ENCODE assay signal across 14 mouse cellular contexts in genomic region chr13:17907309-17907708, GRCm38 (mm10). TPM values are rescaled to one million over a fixed set of nuclear protein-coding genes. Genes with fewer than 3 reads are reported as not detected.
DNase-seq lines count a peak whose midpoint lies in the region; ATAC-seq and TF ChIP-seq lines count a peak whose summit lies in the region.
"Had no signal": no experiment of that assay in that cellular context is flagged by ENCODE, and none has a peak within 500 bp of the region (broad histone marks: within the 10 kb centered on the region; RNA-seq: fewer than 3 reads in every experiment).

No protein-coding gene starts in this region.

- no peaks in the 10 kb centered on the region for H3K9me3 ChIP-seq in neural tube, embryonic 15.5 days (replicated peaks)
- no peaks in the 10 kb centered on the region for H3K9me3 ChIP-seq in lung, embryonic 15.5 days
- H3K9me3 ChIP-seq: limb, embryonic 12.5 days; liver, embryonic 15.5 days; stomach, embryonic 15.5 days had no signal

- H3K36me3 ChIP-seq in heart, adult 2 months (ENCODE audit: control insufficient read depth, insufficient read depth, low read length): no peaks in the 10 kb centered on the region
- H3K36me3 ChIP-seq in neural tube, embryonic 15.5 days: no peaks in the 10 kb centered on the region
- no peaks in the 10 kb centered on the region for H3K36me3 ChIP-seq in lung, embryonic 15.5 days
- H3K36me3 ChIP-seq: liver, embryonic 15.5 days; stomach, embryonic 15.5 days had no signal

- no peak overlapping the region for H3K9ac ChIP-seq in heart, adult 2 months (ENCODE audit: low read depth, low read length)
- no peak overlapping the region for H3K9ac ChIP-seq in neural tube, embryonic 15.5 days (replicated peaks)
- no peak overlapping the region for H3K9ac ChIP-seq in lung, embryonic 15.5 days
- H3K9ac ChIP-seq: embryonic facial prominence, embryonic 15.5 days; limb, embryonic 12.5 days; liver, embryonic 15.5 days; stomach, embryonic 15.5 days had no signal

- peak; percentile 56 for DNase-seq in heart, adult 11 months
- no peak for DNase-seq in heart, adult 2 months
- no peak for DNase-seq in neural tube, embryonic 10.5 days (ENCODE audit: extremely low spot score, low spot score)
- no peak for DNase-seq in layer of hippocampus, postnatal 10 days (ENCODE audit: low spot score in 2 of 2)
- no peak for DNase-seq in layer of hippocampus, adult 18-20 months (ENCODE audit: low spot score in 2 of 2)
- DNase-seq: kidney, postnatal 25 days; layer of hippocampus, postnatal 36 days; thymus, postnatal 14 days had no signal

- no peak overlapping the region for H3K4me3 ChIP-seq in heart, adult 2 months
- no peak overlapping the region for H3K4me3 ChIP-seq in neural tube, embryonic 15.5 days (replicated peaks)
- H3K4me3 ChIP-seq in lung, embryonic 15.5 days: no peak overlapping the region
- H3K4me3 ChIP-seq: embryonic facial prominence, embryonic 15.5 days; limb, embryonic 12.5 days; liver, embryonic 15.5 days; stomach, embryonic 15.5 days had no signal

- no peak overlapping the region for H3K4me2 ChIP-seq in neural tube, embryonic 15.5 days
- H3K4me2 ChIP-seq in lung, embryonic 15.5 days: no peak overlapping the region
- H3K4me2 ChIP-seq: embryonic facial prominence, embryonic 15.5 days; limb, embryonic 12.5 days; liver, embryonic 15.5 days; stomach, embryonic 15.5 days had no signal

- no peak for TF ChIP-seq EP300 in heart, adult 2 months (IDR thresholded peaks at IDR 0.05; ENCODE audit: insufficient read depth, low read depth, low read length)

- no peak for TF ChIP-seq POLR2A in heart, adult 2 months (IDR thresholded peaks at IDR 0.05; ENCODE audit: insufficient read depth, low read depth, low read length)

- H3K27me3 ChIP-seq in heart, adult 2 months (ENCODE audit: control insufficient read depth, insufficient read depth, low read length): no peaks in the 10 kb centered on the region
- no peaks in the 10 kb centered on the region for H3K27me3 ChIP-seq in neural tube, embryonic 15.5 days (replicated peaks)
- H3K27me3 ChIP-seq in lung, embryonic 15.5 days: no peaks in the 10 kb centered on the region
- H3K27me3 ChIP-seq: embryonic facial prominence, embryonic 15.5 days; limb, embryonic 12.5 days; liver, embryonic 15.5 days; stomach, embryonic 15.5 days had no signal

- intact Hi-C loops in heart, adult 2 months (cut with DNase I): no loop called here

- no peak for TF ChIP-seq CTCF in heart, adult 2 months (IDR thresholded peaks at IDR 0.05)

- WGBS in heart, adult 2 months: 77% methylated on average over 1 of the region's 1 CpGs
- WGBS in neural tube, embryonic 15.5 days: 81% methylated on average over 1 of the region's 1 CpGs
- WGBS in lung, embryonic 15.5 days: 55% methylated on average over 1 of the region's 1 CpGs

- H3K27ac ChIP-seq in heart, adult 2 months: no peak overlapping the region
- no peak overlapping the region for H3K27ac ChIP-seq in neural tube, embryonic 15.5 days (replicated peaks)
- H3K27ac ChIP-seq in lung, embryonic 15.5 days: peak overlapping the region; percentile 41
- H3K27ac ChIP-seq: embryonic facial prominence, embryonic 15.5 days; limb, embryonic 12.5 days; liver, embryonic 15.5 days; stomach, embryonic 15.5 days had no signal

- H3K79me2 ChIP-seq in heart, adult 2 months (replicated peaks; ENCODE audit: control insufficient read depth, insufficient read depth, low read length): peaks cover 1% of the 10 kb centered on the region; the same call in 1 of the 2 replicates

- no peaks in the 10 kb centered on the region; the same call in 1 of the 2 replicates for H3K4me1 ChIP-seq in heart, adult 2 months (ENCODE audit: control insufficient read depth, insufficient read depth, low read length)
- H3K4me1 ChIP-seq in neural tube, embryonic 15.5 days: peaks cover 3% of the 10 kb centered on the region; the same call in 1 of the 2 replicates
- no peaks in the 10 kb centered on the region for H3K4me1 ChIP-seq in lung, embryonic 15.5 days
- H3K4me1 ChIP-seq: embryonic facial prominence, embryonic 15.5 days; limb, embryonic 12.5 days; liver, embryonic 15.5 days; stomach, embryonic 15.5 days had no signal

- peak; percentile 44; the same call in 1 of the 2 replicates for ATAC-seq in neural tube, embryonic 15.5 days (ENCODE audit: low FRiP score)
- peak; percentile 95 for ATAC-seq in lung, embryonic 15.5 days (ENCODE audit: borderline replicate concordance, extremely low read depth, low FRiP score, low TSS enrichment)

RNA-seq across cellular contexts. Expression of gene Rala, which starts 36.7 kb away (rescaled TPM):
- 10 to 100 TPM; 33.0 to 42.6 TPM for total RNA-seq in heart, adult 2 months (2021)
- polyA plus RNA-seq in heart, adult 2 months (2012; rRNA removed): 21.4 and 36.1 TPM in 2 replicates
- polyA plus RNA-seq in neural tube, embryonic 15.5 days (2015; fragmentation: Nextera tagmentation; extraction: Ambion mirVana): 214 and 239 TPM in 2 replicates
- polyA plus RNA-seq in lung, embryonic 15.5 days (2015; fragmentation: Nextera tagmentation; extraction: Ambion mirVana): 110 and 119 TPM in 2 replicates
- total RNA-seq in layer of hippocampus, postnatal 10 days (2021): 100 to 1,000 TPM; 128 to 135 TPM
- 10 to 100 TPM; 57.7 to 58.3 TPM for total RNA-seq in layer of hippocampus, adult 18-20 months (2021)
